Mouse (Mus musculus): ENCODE results near the gene Arhgap25.

DNA sequence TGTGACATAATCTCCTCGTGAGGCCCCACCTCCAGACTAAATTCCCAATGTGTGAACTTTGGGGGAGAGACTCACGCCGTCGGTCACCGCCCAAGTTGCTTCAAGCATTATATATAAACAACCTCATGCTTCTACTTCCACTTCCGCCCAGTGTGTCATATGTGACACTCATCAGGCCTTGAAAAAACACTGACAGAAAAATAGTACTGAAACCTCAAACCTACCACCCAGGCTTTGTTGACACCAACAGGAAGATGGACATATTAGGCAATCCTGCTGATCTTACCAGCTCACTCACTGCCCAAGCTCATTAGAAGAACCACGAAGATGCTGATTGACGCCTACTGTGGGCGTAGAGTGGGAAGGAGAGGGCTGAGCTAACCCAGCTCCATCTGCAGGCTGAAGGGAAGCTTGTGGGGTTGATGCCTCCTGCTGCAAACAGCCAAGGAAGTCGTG, 30.2 kb downstream of the Arhgap25 start:
- TF ChIP-seq EP300 (IDR thresholded peaks at IDR 0.05; ENCODE audit: low read depth) = no peak
- TF ChIP-seq CTCF (IDR thresholded peaks at IDR 0.05; ENCODE audit: low read depth) = no peak
